Comparison of ENCODE assay signal across 8 mouse cellular contexts in the genomic region with DNA sequence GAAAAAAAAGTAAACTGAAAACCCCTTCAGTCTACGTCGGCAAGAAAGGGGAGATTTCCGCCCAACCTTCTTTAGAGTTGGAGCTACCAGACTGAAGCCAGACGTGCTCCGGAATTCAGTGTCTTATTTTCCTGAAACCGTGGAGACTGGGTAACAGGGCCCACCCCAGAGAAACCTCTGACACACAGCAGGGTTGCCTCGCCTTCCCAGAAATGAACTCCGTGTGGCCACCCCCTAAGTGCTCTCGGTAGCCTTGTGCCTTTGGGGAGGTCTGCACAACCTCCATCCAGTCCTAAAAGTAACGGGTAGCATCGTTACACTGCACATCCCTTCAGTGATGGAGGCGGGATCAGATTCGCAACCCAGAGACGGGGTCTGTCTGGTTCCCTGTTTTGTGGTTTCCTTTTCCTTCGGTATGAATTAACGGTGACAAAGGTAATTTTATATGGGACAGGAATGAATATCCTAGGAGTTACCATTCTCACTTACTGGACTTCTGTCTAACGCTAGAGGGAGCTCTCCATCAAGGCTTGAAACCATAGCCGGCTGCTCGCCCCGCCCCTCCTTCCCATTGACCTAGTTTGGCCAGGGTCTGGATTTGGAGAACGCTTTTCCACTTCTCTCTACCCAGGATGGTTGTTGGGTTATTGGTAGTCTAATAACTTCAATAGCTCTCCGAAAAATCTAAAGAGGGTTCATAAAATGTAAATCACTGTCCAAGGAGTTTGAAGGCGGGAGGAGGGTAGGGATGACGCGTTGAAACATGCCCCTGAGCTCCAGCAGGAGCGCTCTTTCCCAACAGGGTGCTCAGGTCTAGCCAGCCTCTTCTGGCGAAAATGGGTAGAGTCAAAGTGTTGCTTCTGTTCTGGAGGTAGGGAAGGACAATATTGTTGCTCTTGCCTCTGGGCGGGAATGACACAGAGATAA. TPM values are rescaled to one million over a fixed set of nuclear protein-coding genes. Genes with fewer than 3 reads are reported as not detected.
A peak's percentile ranks its signal among the peaks of the same experiment; 100 is the strongest.
DNase-seq lines count a peak whose midpoint lies in the region; ATAC-seq and TF ChIP-seq lines count a peak whose summit lies in the region.

No protein-coding gene starts in this region.

- H3K27ac ChIP-seq in forebrain, embryonic 11.5 days (ENCODE audit: low read depth, low read length): no peak overlapping the region
- H3K27ac ChIP-seq in heart, embryonic 16.5 days (ENCODE audit: low read length): peak overlapping the region; percentile 69
- H3K27ac ChIP-seq in liver, embryonic 15.5 days (replicated peaks): no peak overlapping the region
- H3K27ac ChIP-seq in neural tube, embryonic 11.5 days (ENCODE audit: low read depth, low read length): no peak overlapping the region
- peak overlapping the region; percentile 23 for H3K27ac ChIP-seq in testis, adult 2 months (ENCODE audit: control insufficient read depth, insufficient read depth, low read depth, low read length)

- peak; percentile 63 for ATAC-seq in forebrain, embryonic 11.5 days (replicated peaks; ENCODE audit: low FRiP score)
- peak; percentile 74 for ATAC-seq in heart, embryonic 16.5 days (replicated peaks; ENCODE audit: extremely low read depth, insufficient read depth, low FRiP score)
- ATAC-seq in liver, embryonic 15.5 days (ENCODE audit: insufficient read depth): peak; percentile 41; the same call in 1 of the 2 replicates
- ATAC-seq in neural tube, embryonic 11.5 days (ENCODE audit: insufficient read depth, low FRiP score, low TSS enrichment): peak; percentile 76

- TF ChIP-seq POLR2A in testis, adult 2 months (IDR thresholded peaks at IDR 0.05; ENCODE audit: control insufficient read depth, low read depth, low read length): no peak

- H3K4me1 ChIP-seq in forebrain, embryonic 11.5 days (replicated peaks; ENCODE audit: control insufficient read depth, insufficient read depth, low read length): peaks cover 18% of the 10 kb centered on the region
- H3K4me1 ChIP-seq in heart, embryonic 16.5 days (ENCODE audit: control insufficient read depth, insufficient read depth, low read length): peaks cover 34% of the 10 kb centered on the region
- peaks cover 22% of the 10 kb centered on the region for H3K4me1 ChIP-seq in liver, embryonic 15.5 days (replicated peaks)
- H3K4me1 ChIP-seq in neural tube, embryonic 11.5 days (ENCODE audit: control insufficient read depth, insufficient read depth, low read length): peaks cover 21% of the 10 kb centered on the region
- peaks cover 24% of the 10 kb centered on the region for H3K4me1 ChIP-seq in testis, adult 2 months (ENCODE audit: control insufficient read depth, insufficient read depth, low read length)

- H3K36me3 ChIP-seq in forebrain, embryonic 11.5 days (ENCODE audit: control insufficient read depth, insufficient read depth, low read length): no peaks in the 10 kb centered on the region
- H3K36me3 ChIP-seq in heart, embryonic 16.5 days (ENCODE audit: control insufficient read depth, insufficient read depth): no peaks in the 10 kb centered on the region
- no peaks in the 10 kb centered on the region for H3K36me3 ChIP-seq in liver, embryonic 15.5 days (replicated peaks)
- H3K36me3 ChIP-seq in neural tube, embryonic 11.5 days (ENCODE audit: control insufficient read depth, insufficient read depth, low read length): no peaks in the 10 kb centered on the region
- no peaks in the 10 kb centered on the region for H3K36me3 ChIP-seq in testis, adult 2 months (ENCODE audit: control insufficient read depth, insufficient read depth, low read length)

- peak; percentile 56; the same call in 1 of the 2 replicates for TF ChIP-seq CTCF in testis, adult 2 months (IDR thresholded peaks at IDR 0.05; ENCODE audit: control insufficient read depth, insufficient read depth, insufficient replicate concordance, low read depth, low read length)

- DNase-seq in CD4-positive helper T cell, adult 2 months (ENCODE audit: low read depth, low spot score): peak; percentile 83
- peak; percentile 65 for DNase-seq in c-Kit-positive CD71-negative TER-119-negative erythroid progenitor cells, embryonic 14.5 days (ENCODE audit: low read depth)
- peak; percentile 86 for DNase-seq in forebrain, embryonic 11.5 days (ENCODE audit: low spot score)
- DNase-seq in kidney, postnatal 14 days: peak; percentile 92
- DNase-seq in neural tube, embryonic 11.5 days (ENCODE audit: low spot score): peak; percentile 81

- 2% methylated on average over 28 of the region's 28 CpGs for WGBS in forebrain, embryonic 11.5 days
- WGBS in heart, embryonic 16.5 days: 3% methylated on average over 28 of the region's 28 CpGs
- 3% methylated on average over 28 of the region's 28 CpGs for WGBS in liver, embryonic 15.5 days (ENCODE audit: insufficient replicate concordance)
- 1% methylated on average over 28 of the region's 28 CpGs for WGBS in neural tube, embryonic 11.5 days

- peak overlapping the region; percentile 68 for H3K4me2 ChIP-seq in forebrain, embryonic 11.5 days (ENCODE audit: low read depth, low read length, severe bottlenecking)
- peak overlapping the region; percentile 98 for H3K4me2 ChIP-seq in heart, embryonic 16.5 days (ENCODE audit: low read depth, low read length)
- peak overlapping the region; percentile 65 for H3K4me2 ChIP-seq in liver, embryonic 15.5 days
- peak overlapping the region; percentile 82 for H3K4me2 ChIP-seq in neural tube, embryonic 11.5 days (ENCODE audit: low read depth)

- no peak overlapping the region for H3K9ac ChIP-seq in forebrain, embryonic 11.5 days (ENCODE audit: low read length)
- H3K9ac ChIP-seq in heart, embryonic 16.5 days (ENCODE audit: low read length): peak overlapping the region; percentile 72
- no peak overlapping the region for H3K9ac ChIP-seq in liver, embryonic 15.5 days
- no peak overlapping the region for H3K9ac ChIP-seq in neural tube, embryonic 11.5 days (ENCODE audit: low read length)

- peak overlapping the region; percentile 28 for H3K4me3 ChIP-seq in forebrain, embryonic 11.5 days (ENCODE audit: low read depth, low read length)
- H3K4me3 ChIP-seq in heart, embryonic 16.5 days (ENCODE audit: low read length): peak overlapping the region; percentile 62
- peak overlapping the region; percentile 39 for H3K4me3 ChIP-seq in liver, embryonic 15.5 days (replicated peaks)
- peak overlapping the region; percentile 34 for H3K4me3 ChIP-seq in neural tube, embryonic 11.5 days (ENCODE audit: low read depth, low read length)
- H3K4me3 ChIP-seq in testis, adult 2 months (ENCODE audit: control insufficient read depth, low read depth, low read length): peak overlapping the region; percentile 64

- H3K9me3 ChIP-seq in forebrain, embryonic 11.5 days (ENCODE audit: control insufficient read depth, low read length): no peaks in the 10 kb centered on the region
- no peaks in the 10 kb centered on the region for H3K9me3 ChIP-seq in heart, embryonic 16.5 days (replicated peaks; ENCODE audit: control insufficient read depth, low read length)
- H3K9me3 ChIP-seq in liver, embryonic 15.5 days (replicated peaks): no peaks in the 10 kb centered on the region
- H3K9me3 ChIP-seq in neural tube, embryonic 11.5 days (ENCODE audit: control insufficient read depth, low read length): no peaks in the 10 kb centered on the region

- peaks cover 45% of the 10 kb centered on the region for H3K27me3 ChIP-seq in forebrain, embryonic 11.5 days (ENCODE audit: control insufficient read depth, insufficient read depth, low read length)
- peaks cover 6% of the 10 kb centered on the region; the same call in 1 of the 2 replicates for H3K27me3 ChIP-seq in heart, embryonic 16.5 days (ENCODE audit: control insufficient read depth, insufficient read depth, low read length)
- H3K27me3 ChIP-seq in liver, embryonic 15.5 days: peaks cover 86% of the 10 kb centered on the region
- peaks cover 53% of the 10 kb centered on the region for H3K27me3 ChIP-seq in neural tube, embryonic 11.5 days (ENCODE audit: control insufficient read depth, insufficient read depth, low read length)
- H3K27me3 ChIP-seq in testis, adult 2 months (ENCODE audit: control insufficient read depth, insufficient read depth, low read length): peaks cover 3% of the 10 kb centered on the region

RNA-seq across cellular contexts. Expression of a gene that starts 6.1 kb away (rescaled TPM):
- not detected in 2 replicates for polyA plus RNA-seq in forebrain, embryonic 11.5 days (2014; fragmentation: Nextera tagmentation; extraction: Ambion mirVana)
- not detected in 2 replicates for polyA plus RNA-seq in heart, embryonic 16.5 days (2015; fragmentation: Nextera tagmentation; extraction: Ambion mirVana)
- not detected in 2 replicates for polyA plus RNA-seq in liver, embryonic 15.5 days (2015; fragmentation: Nextera tagmentation; extraction: Ambion mirVana)
- not detected in 2 replicates for polyA plus RNA-seq in neural tube, embryonic 11.5 days (2014; fragmentation: Nextera tagmentation; extraction: Ambion mirVana)
- polyA plus RNA-seq in testis, adult 2 months (2012; rRNA removed): not detected in 2 replicates

RNA-seq across cellular contexts. Expression of a gene that starts 6.5 kb away (rescaled TPM):
- 0.12 and 0.24 TPM in 2 replicates for polyA plus RNA-seq in forebrain, embryonic 11.5 days (2014; fragmentation: Nextera tagmentation; extraction: Ambion mirVana)
- 0.81 and 1.2 TPM in 2 replicates for polyA plus RNA-seq in heart, embryonic 16.5 days (2015; fragmentation: Nextera tagmentation; extraction: Ambion mirVana)
- polyA plus RNA-seq in liver, embryonic 15.5 days (2015; fragmentation: Nextera tagmentation; extraction: Ambion mirVana): 0.25 and 0.33 TPM in 2 replicates
- 0.14 and 0.16 TPM in 2 replicates for polyA plus RNA-seq in neural tube, embryonic 11.5 days (2014; fragmentation: Nextera tagmentation; extraction: Ambion mirVana)
- 2.2 and 2.4 TPM in 2 replicates for polyA plus RNA-seq in testis, adult 2 months (2012; rRNA removed)

RNA-seq across cellular contexts. Expression of a gene that starts 50.0 kb away (rescaled TPM):
- polyA plus RNA-seq in forebrain, embryonic 11.5 days (2014; fragmentation: Nextera tagmentation; extraction: Ambion mirVana): not detected in 2 replicates
- polyA plus RNA-seq in heart, embryonic 16.5 days (2015; fragmentation: Nextera tagmentation; extraction: Ambion mirVana): not detected in 2 replicates
- polyA plus RNA-seq in liver, embryonic 15.5 days (2015; fragmentation: Nextera tagmentation; extraction: Ambion mirVana): not detected in 2 replicates
- not detected in 2 replicates for polyA plus RNA-seq in neural tube, embryonic 11.5 days (2014; fragmentation: Nextera tagmentation; extraction: Ambion mirVana)
- polyA plus RNA-seq in testis, adult 2 months (2012; rRNA removed): 0.20 and 0.66 TPM in 2 replicates

Comparison
In these comparisons a context has a peak if more than half of its experiments do, and no peak if none do; other contexts are left out.
1. H3K27ac ChIP-seq: peak in heart, embryonic 16.5 days (single experiment) and testis, adult 2 months (single experiment); none in forebrain, embryonic 11.5 days (single experiment), liver, embryonic 15.5 days (single experiment) and neural tube, embryonic 11.5 days (single experiment).
2. Peak in every context shown above with its lines, with median percentiles within 50 percentile points of each other: DNase-seq, ATAC-seq, H3K4me2 ChIP-seq and H3K4me3 ChIP-seq.